Mouse (Mus musculus): ENCODE data around the gene Desi1. TPM values are rescaled to one million over a fixed set of nuclear protein-coding genes. Genes with fewer than 3 reads are reported as not detected.

Gene Desi1
- polyA plus RNA-seq (2015; fragmentation: Nextera tagmentation; extraction: Ambion mirVana), result 18.6 and 19.8 TPM in 2 replicates

- H3K36me3 ChIP-seq (ENCODE audit: control insufficient read depth, insufficient read depth, low read length), result peaks cover 7% of the 10 kb centered on the region; the same call in 1 of the 2 replicates
- H3K4me2 ChIP-seq (ENCODE audit: low read depth, low read length), result no peak within 1 kb of the TSS
- no peaks in the 10 kb centered on the region for H3K4me1 ChIP-seq (ENCODE audit: control insufficient read depth, insufficient read depth, low read length)
- ATAC-seq (ENCODE audit: insufficient read depth, low FRiP score), result no peak
- H3K9ac ChIP-seq (ENCODE audit: low read length), result no peak within 1 kb of the TSS
- no peak within 1 kb of the TSS for H3K4me3 ChIP-seq (replicated peaks; ENCODE audit: low read length)
- H3K27ac ChIP-seq (ENCODE audit: low read length), result no peak within 1 kb of the TSS
- H3K9me3 ChIP-seq (replicated peaks; ENCODE audit: control insufficient read depth, low read length), result no peaks in the 10 kb centered on the region
- no peaks in the 10 kb centered on the region for H3K27me3 ChIP-seq (ENCODE audit: control insufficient read depth, insufficient read depth, low read length)
- WGBS, result 89% methylated on average over 4 of the region's 4 CpGs
Observed at GRCm38 (mm10) chr15:82033762-82034161, at the start of gene Desi1. TSS of gene Desi1 (minus strand) at chr15:82033862.

GRCm38 (mm10) chr15:82081161-82081560 lies 47.5 kb upstream of the Desi1 start:
- no peak for ATAC-seq (ENCODE audit: insufficient read depth, low FRiP score)
- Histone ChIP-seq H3K4me2 (ENCODE audit: low read depth, low read length) (no peak overlapping the region), H3K9ac (ENCODE audit: low read length) (no peak overlapping the region), H3K4me1 (ENCODE audit: control insufficient read depth, insufficient read depth, low read length) (no peaks in the 10 kb centered on the region), H3K4me3 (replicated peaks; ENCODE audit: low read length) (no peak overlapping the region), H3K27me3 (ENCODE audit: control insufficient read depth, insufficient read depth, low read length) (no peaks in the 10 kb centered on the region), H3K9me3 (replicated peaks; ENCODE audit: control insufficient read depth, low read length) (no peaks in the 10 kb centered on the region), H3K27ac (ENCODE audit: low read length) (no peak overlapping the region), H3K36me3 (ENCODE audit: control insufficient read depth, insufficient read depth, low read length) (no peaks in the 10 kb centered on the region)
- WGBS, result 32% methylated on average over 7 of the region's 7 CpGs

- H3K9me3 ChIP-seq (replicated peaks; ENCODE audit: control insufficient read depth, low read length), result no peaks in the 10 kb centered on the region
- no peak overlapping the region for H3K27ac ChIP-seq (ENCODE audit: low read length)
- ATAC-seq (ENCODE audit: insufficient read depth, low FRiP score), result no peak
- WGBS, result 57% methylated on average over 10 of the region's 10 CpGs
- H3K9ac ChIP-seq (ENCODE audit: low read length), result no peak overlapping the region
- H3K4me1 ChIP-seq (ENCODE audit: control insufficient read depth, insufficient read depth, low read length), result no peaks in the 10 kb centered on the region
- no peak overlapping the region for H3K4me2 ChIP-seq (ENCODE audit: low read depth, low read length)
- H3K27me3 ChIP-seq (ENCODE audit: control insufficient read depth, insufficient read depth, low read length), result no peaks in the 10 kb centered on the region
- no peak overlapping the region for H3K4me3 ChIP-seq (replicated peaks; ENCODE audit: low read length)
- no peaks in the 10 kb centered on the region for H3K36me3 ChIP-seq (ENCODE audit: control insufficient read depth, insufficient read depth, low read length)
Observed at GRCm38 (mm10) chr15:82079883-82080282, 46.2 kb upstream of the Desi1 start.

- H3K4me1 ChIP-seq (ENCODE audit: control insufficient read depth, insufficient read depth, low read length), result no peaks in the 10 kb centered on the region
- H3K4me2 ChIP-seq (ENCODE audit: low read depth, low read length), result no peak overlapping the region
- H3K36me3 ChIP-seq (ENCODE audit: control insufficient read depth, insufficient read depth, low read length), result no peaks in the 10 kb centered on the region
- ATAC-seq (ENCODE audit: insufficient read depth, low FRiP score), result no peak
- H3K27ac ChIP-seq (ENCODE audit: low read length), result no peak overlapping the region
- H3K27me3 ChIP-seq (ENCODE audit: control insufficient read depth, insufficient read depth, low read length), result peaks cover 19% of the 10 kb centered on the region
- no peaks in the 10 kb centered on the region for H3K9me3 ChIP-seq (replicated peaks; ENCODE audit: control insufficient read depth, low read length)
- no peak overlapping the region for H3K9ac ChIP-seq (ENCODE audit: low read length)
- WGBS, result 75% methylated on average over 7 of the region's 7 CpGs
- no peak overlapping the region for H3K4me3 ChIP-seq (replicated peaks; ENCODE audit: low read length)
Observed at GRCm38 (mm10) chr15:82073490-82073889, 39.8 kb upstream of the Desi1 start.

- Histone ChIP-seq H3K4me1 (ENCODE audit: control insufficient read depth, insufficient read depth, low read length) (no peaks in the 10 kb centered on the region), H3K9ac (ENCODE audit: low read length) (no peak overlapping the region), H3K9me3 (replicated peaks; ENCODE audit: control insufficient read depth, low read length) (no peaks in the 10 kb centered on the region), H3K4me3 (replicated peaks; ENCODE audit: low read length) (no peak overlapping the region), H3K36me3 (ENCODE audit: control insufficient read depth, insufficient read depth, low read length) (no peaks in the 10 kb centered on the region), H3K4me2 (ENCODE audit: low read depth, low read length) (no peak overlapping the region), H3K27ac (ENCODE audit: low read length) (no peak overlapping the region), H3K27me3 (ENCODE audit: control insufficient read depth, insufficient read depth, low read length) (peaks cover 21% of the 10 kb centered on the region)
- no peak for ATAC-seq (ENCODE audit: insufficient read depth, low FRiP score)
- WGBS, result 88% methylated on average over 26 of the region's 26 CpGs
Observed at GRCm38 (mm10) chr15:82071816-82072469, 38.3 kb upstream of the Desi1 start.

- H3K9ac ChIP-seq (ENCODE audit: low read length), result no peak within 1 kb of the TSS
- no peaks in the 10 kb centered on the region for H3K9me3 ChIP-seq (replicated peaks; ENCODE audit: control insufficient read depth, low read length)
- no peaks in the 10 kb centered on the region for H3K4me1 ChIP-seq (ENCODE audit: control insufficient read depth, insufficient read depth, low read length)
- H3K4me2 ChIP-seq (ENCODE audit: low read depth, low read length), result peak within 1 kb of the TSS; percentile 33; the same call in 1 of the 2 replicates
- WGBS, result 13% methylated on average over 40 of the region's 40 CpGs
- H3K27me3 ChIP-seq (ENCODE audit: control insufficient read depth, insufficient read depth, low read length), result peaks cover 24% of the 10 kb centered on the region
- H3K4me3 ChIP-seq (replicated peaks; ENCODE audit: low read length), result peak within 1 kb of the TSS; percentile 21; the same call in 1 of the 2 replicates
- no peaks in the 10 kb centered on the region for H3K36me3 ChIP-seq (ENCODE audit: control insufficient read depth, insufficient read depth, low read length)
- no peak for ATAC-seq (ENCODE audit: insufficient read depth, low FRiP score)
- H3K27ac ChIP-seq (ENCODE audit: low read length), result no peak within 1 kb of the TSS
Observed at GRCm38 (mm10) chr15:82069898-82070297, 36.2 kb upstream of the Desi1 start, which contains the start of gene Mei1. TSS of gene Mei1 (plus strand) at chr15:82069996.

GRCm38 (mm10) chr15:82065511-82065910 lies 31.8 kb upstream of the Desi1 start:
- no peaks in the 10 kb centered on the region for H3K36me3 ChIP-seq (ENCODE audit: control insufficient read depth, insufficient read depth, low read length)
- H3K4me1 ChIP-seq (ENCODE audit: control insufficient read depth, insufficient read depth, low read length), result no peaks in the 10 kb centered on the region
- no peak overlapping the region for H3K9ac ChIP-seq (ENCODE audit: low read length)
- 13% methylated on average over 7 of the region's 7 CpGs for WGBS
- H3K9me3 ChIP-seq (replicated peaks; ENCODE audit: control insufficient read depth, low read length), result no peaks in the 10 kb centered on the region
- peaks cover 31% of the 10 kb centered on the region for H3K27me3 ChIP-seq (ENCODE audit: control insufficient read depth, insufficient read depth, low read length)
- H3K4me2 ChIP-seq (ENCODE audit: low read depth, low read length), result peak overlapping the region; percentile 14; the same call in 1 of the 2 replicates
- peak; percentile 62; the same call in 1 of the 2 replicates for ATAC-seq (ENCODE audit: insufficient read depth, low FRiP score)
- H3K27ac ChIP-seq (ENCODE audit: low read length), result no peak overlapping the region
- no peak overlapping the region for H3K4me3 ChIP-seq (replicated peaks; ENCODE audit: low read length)

- H3K36me3 ChIP-seq (ENCODE audit: control insufficient read depth, insufficient read depth, low read length), result no peaks in the 10 kb centered on the region
- H3K27me3 ChIP-seq (ENCODE audit: control insufficient read depth, insufficient read depth, low read length), result peaks cover 17% of the 10 kb centered on the region
- no peak overlapping the region for H3K27ac ChIP-seq (ENCODE audit: low read length)
- no peak overlapping the region for H3K4me2 ChIP-seq (ENCODE audit: low read depth, low read length)
- H3K9me3 ChIP-seq (replicated peaks; ENCODE audit: control insufficient read depth, low read length), result no peaks in the 10 kb centered on the region
- H3K9ac ChIP-seq (ENCODE audit: low read length), result no peak overlapping the region
- H3K4me1 ChIP-seq (ENCODE audit: control insufficient read depth, insufficient read depth, low read length), result no peaks in the 10 kb centered on the region
- WGBS, result 59% methylated on average over 14 of the region's 14 CpGs
- H3K4me3 ChIP-seq (replicated peaks; ENCODE audit: low read length), result no peak overlapping the region
- no peak for ATAC-seq (ENCODE audit: insufficient read depth, low FRiP score)
Observed at GRCm38 (mm10) chr15:82063909-82064308, 30.2 kb upstream of the Desi1 start.

- Histone ChIP-seq H3K4me2 (ENCODE audit: low read depth, low read length) (no peak within 1 kb of the TSS), H3K27ac (ENCODE audit: low read length) (no peak within 1 kb of the TSS), H3K27me3 (ENCODE audit: control insufficient read depth, insufficient read depth, low read length) (no peaks in the 10 kb centered on the region), H3K9ac (ENCODE audit: low read length) (no peak within 1 kb of the TSS), H3K9me3 (replicated peaks; ENCODE audit: control insufficient read depth, low read length) (no peaks in the 10 kb centered on the region), H3K4me3 (replicated peaks; ENCODE audit: low read length) (no peak within 1 kb of the TSS), H3K36me3 (ENCODE audit: control insufficient read depth, insufficient read depth, low read length) (no peaks in the 10 kb centered on the region), H3K4me1 (ENCODE audit: control insufficient read depth, insufficient read depth, low read length) (no peaks in the 10 kb centered on the region)
- WGBS, result 86% methylated on average over 1 of the region's 1 CpGs
- no peak for ATAC-seq (ENCODE audit: insufficient read depth, low FRiP score)
Observed at GRCm38 (mm10) chr15:82058719-82059201, 25.1 kb upstream of the Desi1 start, which contains the start of gene 4930407I10Rik. TSS of gene 4930407I10Rik (plus strand) at chr15:82059151.

Data from stomach, embryonic 16.5 days (tissue).